Mouse (Mus musculus): Measurements from ENCODE around the gene Cfap46.

- TF ChIP-seq CTCF (IDR thresholded peaks at IDR 0.05; ENCODE audit: low read depth), result no peak
- TF ChIP-seq EP300 (IDR thresholded peaks at IDR 0.05; ENCODE audit: low read depth), result no peak
Measured at GRCm38 (mm10) chr7:139685336-139685735, 1.7 kb upstream of the Cfap46 start.

All from heart, postnatal 0 days (tissue).